Mouse (Mus musculus): ENCODE results near the gene Cdk15. TPM values are rescaled to one million over a fixed set of nuclear protein-coding genes. Genes with fewer than 3 reads are reported as not detected.

Cdk15 gene
- total RNA-seq, 2 experiments from 2014 or later = 0.34 TPM; not detected in 1

GRCm38 (mm10) chr1:59321076-59321879 lies 64.6 kb downstream of the Cdk15 start:
- DNase-seq = no peak
- intact Hi-C loops (cut with DNase I) = no loop called here

DNA sequence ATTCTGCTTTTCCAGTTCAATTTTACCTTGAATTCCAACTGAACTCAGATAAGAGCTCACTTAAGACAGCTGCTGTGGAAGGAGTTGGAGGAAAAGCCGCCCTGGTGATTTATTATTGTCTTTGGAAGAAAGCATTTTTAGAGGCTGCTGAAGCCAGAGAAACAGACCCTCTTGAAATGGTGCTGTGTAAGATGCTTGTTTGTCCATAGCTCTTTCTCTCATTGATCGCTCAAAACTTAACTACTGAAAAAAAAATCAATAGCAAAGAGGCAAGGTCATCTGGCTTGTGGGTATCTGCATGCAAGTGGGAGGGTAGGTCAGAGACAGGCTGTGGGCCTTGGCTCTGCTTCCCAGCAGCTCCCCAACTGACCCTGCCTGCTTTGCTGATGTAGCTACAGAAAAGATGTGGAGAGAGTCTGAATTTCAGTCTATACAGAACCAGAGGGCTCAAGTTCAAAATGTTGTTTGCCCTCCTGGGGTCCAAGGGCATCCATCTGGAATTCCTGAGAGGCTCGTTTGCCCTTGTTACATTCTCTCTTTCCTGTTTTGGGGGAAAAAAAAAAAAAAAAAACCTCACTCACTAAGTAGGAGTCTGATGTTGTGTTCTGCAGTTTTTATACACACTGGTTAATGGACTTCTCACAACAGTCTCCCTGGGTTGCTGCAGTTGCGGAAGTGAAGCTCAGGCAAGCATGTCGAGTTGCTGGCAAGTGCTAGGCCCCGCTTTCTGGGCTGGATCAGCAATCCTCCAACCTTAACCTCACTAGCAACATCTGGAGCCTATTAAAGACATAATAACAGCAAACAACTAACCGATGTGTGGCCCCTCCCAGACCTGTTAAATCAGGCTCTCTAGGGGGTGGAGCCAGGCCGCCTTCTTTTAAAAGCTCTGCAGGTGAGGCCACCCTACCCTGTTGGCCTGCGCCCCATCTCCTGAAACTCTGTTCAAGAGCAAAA lies 65.5 kb downstream of the Cdk15 start:
- intact Hi-C loops (cut with DNase I) = no loop called here
- no peak for DNase-seq

- no peak for DNase-seq
- intact Hi-C loops (cut with DNase I) = no loop called here
These were observed 70.2 kb downstream of the Cdk15 start for GRCm38 (mm10) chr1:59326854-59327395.

GRCm38 (mm10) chr1:59332737-59333385 lies 76.2 kb downstream of the Cdk15 start:
- no peak for DNase-seq
- intact Hi-C loops (cut with DNase I) = loop anchor here (10.0 kb wide), 1 partner anchor 52 kb away; no protein-coding TSS in a partner anchor

DNA sequence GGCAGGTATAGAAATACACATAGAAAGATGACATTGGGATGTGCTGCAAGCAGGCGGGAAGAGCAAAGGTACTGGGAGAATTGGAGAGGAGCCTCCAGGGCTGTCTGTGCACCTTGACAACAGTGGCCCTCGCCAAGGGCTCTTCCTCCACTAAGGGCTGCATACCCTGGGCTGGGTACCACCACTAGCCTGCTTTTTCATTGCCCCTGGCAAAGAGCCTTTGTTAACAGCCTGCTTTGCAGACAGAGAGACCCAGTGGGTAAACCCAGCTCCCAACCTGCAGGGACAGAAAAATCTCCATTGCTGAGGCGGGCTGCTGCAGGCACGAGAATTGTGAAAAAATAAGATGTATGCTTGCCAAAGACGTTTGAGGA lies 76.7 kb downstream of the Cdk15 start:
- intact Hi-C loops (cut with DNase I) = loop anchor here (10.0 kb wide), 1 partner anchor 51 kb away; no protein-coding TSS in a partner anchor
- peak; percentile 22 for DNase-seq

GRCm38 (mm10) chr1:59333860-59334561 lies 77.3 kb downstream of the Cdk15 start:
- peak; percentile 52 for DNase-seq
- intact Hi-C loops (cut with DNase I) = loop anchor here (10.0 kb wide), 1 partner anchor 51 kb away; no protein-coding TSS in a partner anchor

GRCm38 (mm10) chr1:59334562-59334890 lies 77.8 kb downstream of the Cdk15 start:
- no peak for DNase-seq
- intact Hi-C loops (cut with DNase I) = loop anchor here (10.0 kb wide), 1 partner anchor 50 kb away; no protein-coding TSS in a partner anchor

DNA sequence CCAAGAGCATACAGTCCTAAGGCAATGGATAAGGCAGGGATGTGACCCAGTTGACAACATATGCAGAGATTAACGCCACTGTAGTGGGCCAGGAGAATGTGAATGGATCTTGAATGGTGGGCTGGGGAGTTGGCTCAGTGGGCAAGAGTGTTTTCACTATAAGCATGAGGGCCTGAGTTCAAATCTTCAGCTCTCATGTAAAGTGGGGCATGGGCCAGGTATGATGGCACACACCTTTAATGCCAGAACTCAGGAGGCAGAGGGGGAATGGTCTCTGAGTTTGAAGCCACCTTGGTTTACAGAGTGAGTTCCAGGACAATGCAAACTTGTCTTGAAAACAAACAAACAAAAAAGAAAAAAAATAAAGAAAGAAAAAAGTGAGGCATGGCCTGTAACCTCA lies 79.5 kb downstream of the Cdk15 start:
- intact Hi-C loops (cut with DNase I) = loop anchor here (10.0 kb wide), 1 partner anchor 49 kb away; no protein-coding TSS in a partner anchor
- DNase-seq = no peak

DNA sequence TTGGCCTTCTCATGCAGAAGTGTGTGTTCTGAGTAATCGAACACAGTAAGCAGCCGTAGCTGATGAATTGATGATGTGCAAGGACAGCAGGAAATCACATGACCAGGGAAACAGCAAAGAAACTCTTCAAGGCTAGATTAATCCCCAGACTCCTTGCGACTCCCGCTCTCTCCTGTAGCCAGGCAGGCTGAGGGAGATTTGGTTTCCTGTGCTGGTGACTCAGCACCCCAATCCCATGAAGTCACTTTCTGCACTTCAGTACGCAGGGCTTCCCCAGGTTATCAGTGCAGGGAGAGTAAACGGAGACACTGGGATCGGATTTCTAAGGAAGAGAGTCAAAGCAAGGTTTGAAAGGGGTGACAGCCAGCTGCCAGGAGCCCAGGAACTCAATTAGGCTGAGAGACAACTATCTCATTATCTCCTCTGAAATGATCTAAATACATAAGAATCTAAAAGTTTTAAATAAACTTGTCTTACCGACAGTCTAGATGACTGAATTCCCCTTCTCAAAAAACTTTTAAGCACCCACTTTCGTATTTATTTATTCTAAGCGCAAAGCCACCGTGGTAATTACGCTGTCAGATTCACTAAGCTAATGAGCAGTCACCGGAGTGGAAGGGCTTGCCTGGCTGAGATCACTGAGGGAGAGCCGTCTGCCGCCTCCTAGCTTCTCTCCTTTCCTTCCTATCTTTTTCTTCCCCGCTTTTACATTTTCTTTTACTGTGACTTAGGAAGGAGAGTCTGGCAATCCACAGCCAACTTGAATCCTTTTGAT lies 84.3 kb downstream of the Cdk15 start:
- intact Hi-C loops (cut with DNase I) = no loop called here
- DNase-seq = peak; percentile 61

DNA sequence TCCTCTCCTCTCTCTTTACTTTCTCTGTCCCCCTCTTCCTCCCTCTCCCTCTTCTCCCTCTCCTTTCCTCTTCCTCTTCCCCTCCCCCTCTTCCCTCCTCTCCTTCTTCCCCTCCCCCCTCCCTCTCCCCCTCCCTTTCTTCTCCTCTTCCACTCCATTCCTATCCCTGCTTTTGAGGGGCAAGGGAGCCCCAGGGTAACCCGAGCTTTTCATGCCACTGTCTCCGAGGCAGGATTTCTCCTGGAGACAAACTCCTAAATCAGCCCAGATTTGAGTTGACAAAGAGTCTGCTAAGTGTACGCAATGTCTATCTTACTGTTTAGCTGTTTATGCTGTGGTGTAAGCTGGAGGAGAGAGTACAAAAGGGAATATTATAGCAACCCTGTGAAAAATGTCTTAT lies 85.0 kb downstream of the Cdk15 start:
- intact Hi-C loops (cut with DNase I) = no loop called here
- DNase-seq = no peak

DNA sequence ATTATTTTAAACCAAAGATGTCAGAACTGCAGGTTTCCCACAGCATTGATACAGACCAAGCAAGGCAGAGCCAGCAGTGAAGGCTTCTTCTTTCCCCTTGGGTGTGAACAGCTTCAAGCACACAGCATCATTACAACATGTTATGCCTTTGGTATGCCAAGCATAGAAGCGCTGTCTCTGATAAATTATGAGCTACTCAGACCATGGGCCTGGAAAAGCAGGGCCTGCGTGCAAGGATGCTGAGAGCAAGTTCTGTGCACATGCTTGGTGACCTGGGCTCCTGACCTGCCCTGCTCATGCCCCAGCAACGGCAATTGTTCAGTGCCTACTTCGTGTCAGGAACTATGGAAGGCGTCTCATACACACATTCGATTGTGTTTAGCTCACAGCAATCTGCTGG lies 85.4 kb downstream of the Cdk15 start:
- DNase-seq = no peak
- intact Hi-C loops (cut with DNase I) = no loop called here

DNA sequence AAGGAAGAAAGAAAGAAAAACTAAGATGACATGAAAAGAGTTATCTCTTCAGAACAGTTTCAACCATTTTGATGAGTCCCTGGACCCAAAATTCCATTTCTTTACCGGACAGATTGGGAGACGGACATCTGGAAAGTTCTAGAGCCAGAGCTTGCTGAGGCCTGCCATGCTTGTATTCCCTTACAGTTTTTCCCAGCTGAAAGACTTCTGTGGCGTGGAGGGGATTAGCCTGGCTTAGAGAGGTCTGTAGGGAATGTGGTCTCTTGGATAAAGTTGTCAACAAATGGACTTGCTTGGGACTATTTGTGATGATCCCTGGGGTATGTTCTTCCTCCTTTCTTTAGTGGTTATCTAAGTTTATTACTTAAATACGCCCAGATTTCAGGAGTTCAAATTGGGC lies 96.0 kb downstream of the Cdk15 start:
- no peak for DNase-seq
- intact Hi-C loops (cut with DNase I) = no loop called here

GRCm38 (mm10) chr1:59355440-59355839 lies 98.7 kb downstream of the Cdk15 start:
- intact Hi-C loops (cut with DNase I) = no loop called here
- no peak for DNase-seq

DNA sequence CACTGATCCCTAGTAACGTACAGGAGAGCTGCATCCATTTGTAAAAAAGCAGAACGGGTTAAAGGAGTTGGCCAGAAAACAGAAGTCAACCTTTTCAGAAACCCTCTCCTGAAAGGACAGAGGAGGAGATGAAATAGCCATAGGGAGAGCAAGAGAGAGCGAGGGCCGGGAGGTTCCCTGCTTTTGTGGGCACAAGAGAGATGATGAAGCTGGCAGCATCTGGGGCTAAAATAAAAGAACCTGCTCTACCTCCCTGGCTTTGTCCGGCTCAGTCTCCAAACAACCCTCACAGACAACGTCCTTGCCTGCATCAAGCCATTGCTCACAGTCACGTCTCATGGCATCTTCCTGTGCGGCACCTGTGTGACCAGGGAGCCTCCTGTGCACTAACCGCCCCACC lies 102.4 kb downstream of the Cdk15 start:
- intact Hi-C loops (cut with DNase I) = no loop called here
- DNase-seq = no peak

DNA sequence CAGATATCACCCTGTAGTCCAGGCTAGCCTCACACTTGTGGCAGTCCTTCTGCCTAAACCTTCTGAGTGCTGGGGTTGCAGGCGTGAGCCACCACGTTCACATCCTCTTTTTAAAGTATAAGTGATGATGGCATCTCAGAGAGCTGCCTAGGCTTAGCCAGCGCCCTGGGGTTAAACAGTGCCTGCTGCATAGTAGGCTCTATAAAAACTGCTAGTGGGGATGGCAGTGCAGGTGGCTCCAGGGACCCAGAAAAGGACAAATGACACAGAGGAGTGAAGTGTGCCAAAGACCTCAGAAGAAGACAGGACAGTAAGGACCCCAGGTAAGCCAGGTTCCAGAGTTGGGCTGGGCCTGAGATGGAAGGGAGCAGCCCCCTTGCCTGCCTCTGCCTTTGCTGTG lies 104.1 kb downstream of the Cdk15 start:
- intact Hi-C loops (cut with DNase I) = no loop called here
- DNase-seq = no peak

- intact Hi-C loops (cut with DNase I) = no loop called here
- no peak for DNase-seq
These were observed 104.8 kb downstream of the Cdk15 start for GRCm38 (mm10) chr1:59361460-59361859.

DNA sequence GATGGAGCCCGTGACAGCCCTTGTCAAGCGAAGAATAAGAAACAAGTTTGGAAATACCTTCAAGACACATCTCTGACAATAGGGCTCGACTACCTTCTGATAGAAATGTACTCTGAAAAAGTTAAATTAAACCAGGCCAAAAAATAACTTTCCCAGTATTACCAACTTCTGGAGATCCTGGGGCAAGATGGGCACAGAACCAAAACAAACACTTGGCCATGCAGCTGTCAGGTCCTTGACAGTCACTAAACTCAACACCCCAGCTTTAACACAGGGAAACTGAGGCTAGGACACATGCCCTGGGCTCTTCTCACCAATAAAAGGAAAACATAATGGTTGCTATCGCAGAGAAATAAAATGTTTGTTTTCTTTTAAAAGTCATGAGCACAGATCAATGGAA lies 105.3 kb downstream of the Cdk15 start:
- DNase-seq = no peak
- intact Hi-C loops (cut with DNase I) = no loop called here

DNA sequence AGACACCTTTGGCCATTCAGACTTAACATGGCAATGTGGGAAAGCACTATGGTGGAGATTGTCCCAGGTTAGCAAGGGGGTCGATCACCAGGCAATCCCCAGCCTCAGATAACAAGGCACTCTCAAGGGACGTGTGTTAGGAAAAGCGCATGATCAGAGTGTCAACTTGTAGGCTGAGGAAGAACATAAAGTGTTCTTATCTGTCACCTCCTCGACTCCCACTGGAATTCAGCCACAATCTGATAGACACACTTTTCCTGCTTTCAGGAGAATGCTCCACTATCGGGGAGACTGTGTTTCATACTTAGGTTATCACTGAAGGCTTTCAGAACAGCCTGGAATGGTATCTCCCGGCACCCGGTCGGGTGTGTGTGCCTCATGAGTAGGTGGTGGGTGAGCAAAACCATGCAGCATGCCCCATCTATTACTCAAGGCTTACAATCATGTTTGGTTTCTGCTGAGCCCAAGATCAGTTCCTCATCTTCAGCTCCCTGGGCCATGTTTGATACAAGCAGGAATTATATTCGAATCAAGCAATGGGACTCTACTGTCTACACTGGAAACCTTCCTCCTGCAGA lies 107.8 kb downstream of the Cdk15 start:
- intact Hi-C loops (cut with DNase I) = no loop called here
- no peak for DNase-seq
